Mouse (Mus musculus) MEL (cell line): ENCODE data around the gene Slc2a9. TPM values are rescaled to one million over a fixed set of nuclear protein-coding genes. Genes with fewer than 3 reads are reported as not detected.

Source experiments
- DNase-seq: peaks from one replicate; pipeline ENCODE4 v3.0.0; 2011; ENCODE audit warnings: low read depth, low spot score
- H3K27ac ChIP-seq: 2 replicates; pipeline ENCODE4 v1.5.1; 2012; ENCODE audit warnings: low read depth, mild to moderate bottlenecking, control low read depth, low read length, moderate library complexity; ENCODE audit not compliant: control insufficient read depth
- H3K27me3 ChIP-seq, 2 experiments: fragments of 150-350 bp in 1 of 2; sonication (generic) in 1 of 2; 2 replicates each; pipeline ENCODE4 v1.6.1; 2012; ENCODE audit warnings: low read length in 2 of 2, mild to moderate bottlenecking in 2 of 2, improper control_type of control experiment in 1 of 2, moderate library complexity in 1 of 2; ENCODE audit not compliant: insufficient read depth in 2 of 2, control insufficient read depth in 1 of 2
- H3K36me3 ChIP-seq, 2 experiments: 2 replicates each; pipeline ENCODE4 v1.6.1; 2012 to 2014; ENCODE audit warnings: low read length in 2 of 2, improper control_type of control experiment in 1 of 2, inconsistent platforms in 1 of 2, mild to moderate bottlenecking in 1 of 2; ENCODE audit not compliant: insufficient read depth in 2 of 2, control insufficient read depth in 1 of 2
- H3K4me1 ChIP-seq, 2 experiments: fragments of 150-350 bp in 1 of 2; sonication (generic) in 1 of 2; 2 replicates each; pipeline ENCODE4 v1.6.1; 2012; ENCODE audit warnings: low read length in 2 of 2, improper control_type of control experiment in 1 of 2, mild to moderate bottlenecking in 1 of 2; ENCODE audit not compliant: insufficient read depth in 2 of 2, control insufficient read depth in 1 of 2
- H3K4me3 ChIP-seq, 2 experiments: fragments of 150-350 bp in 1 of 2; sonication (generic) in 1 of 2; 2 replicates each; pipeline ENCODE4 v1.5.1; 2012; ENCODE audit warnings: low read depth in 2 of 2, low read length in 2 of 2, mild to moderate bottlenecking in 2 of 2, moderate library complexity in 2 of 2, control low read depth in 1 of 2, improper control_type of control experiment in 1 of 2; ENCODE audit not compliant: control insufficient read depth in 1 of 2, insufficient read depth in 1 of 2
- H3K79me2 ChIP-seq: 2 replicates; pipeline ENCODE4 v1.6.1; 2012; ENCODE audit warnings: mild to moderate bottlenecking, low read length, moderate library complexity; ENCODE audit not compliant: control insufficient read depth, poor library complexity, insufficient read depth
- H3K9ac ChIP-seq: 2 replicates; pipeline ENCODE4 v1.6.1; 2012; ENCODE audit warnings: low read depth, mild to moderate bottlenecking, control low read depth, low read length, moderate library complexity; ENCODE audit not compliant: control insufficient read depth, poor library complexity, severe bottlenecking
- H3K9me3 ChIP-seq: fragments of 150-350 bp; sonication (generic); replicated peaks from 2 replicates; pipeline ENCODE4 v1.6.1; 2012; ENCODE audit warnings: mild to moderate bottlenecking, low read length, improper control_type of control experiment, moderate library complexity; ENCODE audit not compliant: insufficient read depth
- BHLHE40 ChIP-seq: IDR thresholded peaks from 2 replicates; pipeline ENCODE4 v1.6.1; 2012; ENCODE audit warnings: low read depth, mild to moderate bottlenecking, inconsistent platforms, low read length, improper control_type of control experiment, borderline replicate concordance
- CHD2 ChIP-seq: IDR thresholded peaks from 2 replicates; pipeline ENCODE4 v1.6.1; 2011; ENCODE audit warnings: low read length, improper control_type of control experiment
- CTCF ChIP-seq, 3 experiments: IDR thresholded peaks in 2 of 3; conservative IDR thresholded peaks in 1 of 3; 2 replicates each; pipeline ENCODE4 v1.5.1; 2011 to 2012; ENCODE audit warnings: low read length in 3 of 3, low read depth in 2 of 3, mild to moderate bottlenecking in 2 of 3, improper control_type of control experiment in 1 of 3, inconsistent platforms in 1 of 3, mixed read lengths in 1 of 3, moderate library complexity in 1 of 3; ENCODE audit not compliant: control insufficient read depth in 1 of 3, insufficient read depth in 1 of 3, poor library complexity in 1 of 3, severe bottlenecking in 1 of 3
- E2F4 ChIP-seq: IDR thresholded peaks from 2 replicates; pipeline ENCODE4 v1.6.1; 2011; ENCODE audit warnings: low read depth, low read length, improper control_type of control experiment, borderline replicate concordance
- ELF1 ChIP-seq: IDR thresholded peaks from 2 replicates; pipeline ENCODE4 v1.6.1; 2014; ENCODE audit warnings: low read depth, mild to moderate bottlenecking, inconsistent platforms, low read length, improper control_type of control experiment, moderate library complexity
- KAT2A ChIP-seq: conservative IDR thresholded peaks from 2 replicates; pipeline ENCODE4 v1.6.1; 2012; ENCODE audit warnings: low read depth, low read length, improper control_type of control experiment, inconsistent platforms
- MAFK ChIP-seq: IDR thresholded peaks from 2 replicates; pipeline ENCODE4 v1.6.1; 2011; ENCODE audit warnings: low read depth, mild to moderate bottlenecking, low read length, improper control_type of control experiment, borderline replicate concordance
- MYB ChIP-seq: IDR thresholded peaks from 2 replicates; pipeline ENCODE4 v1.6.1; 2011; ENCODE audit warnings: mild to moderate bottlenecking, low read depth, low read length, improper control_type of control experiment
- MYC ChIP-seq: IDR thresholded peaks from 2 replicates; pipeline ENCODE4 v1.6.1; 2011; ENCODE audit warnings: low read depth, mild to moderate bottlenecking, low read length, improper control_type of control experiment, moderate library complexity
- NELFE ChIP-seq: IDR thresholded peaks from 2 replicates; pipeline ENCODE4 v1.6.1; 2011; ENCODE audit warnings: low read depth, low read length, improper control_type of control experiment
- NRF1 ChIP-seq: IDR thresholded peaks from 2 replicates; pipeline ENCODE4 v1.6.1; 2014; ENCODE audit warnings: low read depth, mild to moderate bottlenecking, inconsistent platforms, low read length, improper control_type of control experiment, moderate library complexity; ENCODE audit not compliant: poor library complexity, insufficient read depth, severe bottlenecking
- RCOR1 ChIP-seq: IDR thresholded peaks from 2 replicates; pipeline ENCODE4 v1.6.1; 2012; ENCODE audit warnings: low read depth, mild to moderate bottlenecking, inconsistent platforms, low read length, improper control_type of control experiment
- SIN3A ChIP-seq: IDR thresholded peaks from 2 replicates; pipeline ENCODE4 v1.6.1; 2012; ENCODE audit warnings: low read length, improper control_type of control experiment, inconsistent platforms
- SMC3 ChIP-seq: IDR thresholded peaks from 2 replicates; pipeline ENCODE4 v1.6.1; 2011; ENCODE audit warnings: low read depth, low read length, improper control_type of control experiment
- TAL1 ChIP-seq: IDR thresholded peaks from 2 replicates; pipeline ENCODE4 v1.6.1; 2012; ENCODE audit warnings: mild to moderate bottlenecking, inconsistent platforms, low read length, moderate library complexity, mixed read lengths
- TCF12 ChIP-seq: IDR thresholded peaks from 2 replicates; pipeline ENCODE4 v1.6.1; 2014; ENCODE audit warnings: low read depth, mild to moderate bottlenecking, inconsistent platforms, low read length, improper control_type of control experiment, moderate library complexity
- UBTF ChIP-seq: IDR thresholded peaks from 2 replicates; pipeline ENCODE4 v1.6.1; 2012; ENCODE audit warnings: low read depth, mild to moderate bottlenecking, inconsistent platforms, low read length, improper control_type of control experiment, moderate library complexity, borderline replicate concordance; ENCODE audit not compliant: insufficient read depth
- USF1 ChIP-seq: IDR thresholded peaks from 2 replicates; pipeline ENCODE4 v1.6.1; 2014; ENCODE audit warnings: low read depth, mild to moderate bottlenecking, inconsistent platforms, low read length, improper control_type of control experiment, moderate library complexity
- USF2 ChIP-seq, 2 experiments: IDR thresholded peaks; 2 replicates each; pipeline ENCODE4 v1.6.1; 2011 to 2012; ENCODE audit warnings: improper control_type of control experiment in 2 of 2, low read length in 2 of 2, borderline replicate concordance in 1 of 2, inconsistent platforms in 1 of 2, low read depth in 1 of 2, mild to moderate bottlenecking in 1 of 2; ENCODE audit not compliant: insufficient read depth in 1 of 2
- ZC3H11A ChIP-seq: IDR thresholded peaks from 2 replicates; pipeline ENCODE4 v1.6.1; 2012; ENCODE audit warnings: low read depth, mild to moderate bottlenecking, inconsistent platforms, low read length, improper control_type of control experiment
- ZMIZ1 ChIP-seq: IDR thresholded peaks from 2 replicates; pipeline ENCODE4 v1.6.1; 2012; ENCODE audit warnings: low read depth, mild to moderate bottlenecking, inconsistent platforms, low read length, improper control_type of control experiment, moderate library complexity
- polyA plus RNA-seq, 2 experiments: library from polyadenylated mRNA; stranded (reverse) in 1 of 2; unstranded in 1 of 2; fragments of >175 nt in 1 of 2; fragments of >200 nt in 1 of 2; gene quantifications; 2 replicates each; pipeline versions ENCODE4 v1.2.1 to v1.2.4; 2012; ENCODE audit warnings: low replicate concordance in 2 of 2, low read depth in 1 of 2; ENCODE audit not compliant: insufficient read length in 2 of 2, insufficient read depth in 1 of 2, missing spikeins in 1 of 2
- total RNA-seq: library from RNA; depleted of rRNA; stranded (reverse); fragments of 300-350 nt; gene quantifications from 2 replicates; pipeline ENCODE4 v1.2.3, GENCODE M21; 2012

The Slc2a9 gene
- total and polyA plus RNA-seq, 3 experiments: 1.1 to 4.2 TPM; not detected in 1

GRCm38 (mm10) chr5:38476861-38477565, 25.9 kb downstream of the Slc2a9 start:
- H3K4me1 ChIP-seq: peaks cover 3 to 20% of the 10 kb centered on the region in 2 experiments; a peak in 3 of 4 replicates
- H3K4me3 ChIP-seq: no peak overlapping the region
- TF ChIP-seq CTCF (IDR thresholded peaks at IDR 0.05 in 2 of 3, conservative IDR thresholded peaks at IDR 0.05 in 1 of 3; ENCODE audit: control insufficient read depth in 1 of 3, insufficient read depth in 1 of 3, low read depth in 2 of 3, low read length in 3 of 3, poor library complexity in 1 of 3, severe bottlenecking in 1 of 3) (peak in 2 of 3 experiments; percentile 20 to 32; a peak in 2 of 6 replicates), UBTF (no peak), MYB (no peak)
- H3K27ac ChIP-seq: no peak overlapping the region
- H3K79me2 ChIP-seq: no peaks in the 10 kb centered on the region
- no peak for DNase-seq
- no peak overlapping the region for H3K9ac ChIP-seq
- H3K36me3 ChIP-seq: peaks cover 0 to 5% of the 10 kb centered on the region in 2 experiments; a peak in 2 of 4 replicates
- H3K9me3 ChIP-seq: no peaks in the 10 kb centered on the region
- H3K27me3 ChIP-seq: no peaks in the 10 kb centered on the region

GRCm38 (mm10) chr5:38470881-38471280, 32.1 kb downstream of the Slc2a9 start:
- no peaks in the 10 kb centered on the region for H3K79me2 ChIP-seq
- DNase-seq: no peak
- no peak overlapping the region for H3K4me3 ChIP-seq
- no peak overlapping the region for H3K27ac ChIP-seq
- no peaks in the 10 kb centered on the region for H3K9me3 ChIP-seq
- no peak overlapping the region for H3K9ac ChIP-seq
- TF ChIP-seq TCF12: no peak
- TF ChIP-seq USF1: no peak
- no peak for TF ChIP-seq SMC3
- TF ChIP-seq NRF1: no peak
- no peak for TF ChIP-seq TAL1
- no peak for TF ChIP-seq USF2 (IDR thresholded peaks at IDR 0.05; ENCODE audit: borderline replicate concordance in 1 of 2, insufficient read depth in 1 of 2, low read depth in 1 of 2, low read length in 2 of 2)
- no peak for TF ChIP-seq BHLHE40
- no peak for TF ChIP-seq ELF1
- TF ChIP-seq E2F4: no peak
- TF ChIP-seq SIN3A: no peak
- TF ChIP-seq CHD2: no peak
- no peak for TF ChIP-seq MYC
- no peak for TF ChIP-seq KAT2A
- no peak for TF ChIP-seq NELFE
- TF ChIP-seq ZMIZ1: no peak
- TF ChIP-seq RCOR1: no peak
- no peak for TF ChIP-seq MAFK
- no peak for TF ChIP-seq MYB
- no peak for TF ChIP-seq ZC3H11A
- no peaks in the 10 kb centered on the region for H3K4me1 ChIP-seq
- H3K27me3 ChIP-seq: no peaks in the 10 kb centered on the region
- no peaks in the 10 kb centered on the region for H3K36me3 ChIP-seq
